Mouse (Mus musculus): ENCODE results near the gene B3gntl1.

GRCm38 (mm10) chr11:121658151-121658550 is 14.8 kb downstream of the B3gntl1 start:
- no peak for TF ChIP-seq TAL1 (IDR thresholded peaks at IDR 0.05; ENCODE audit: low read length)
- no peak for TF ChIP-seq GATA1 (IDR thresholded peaks at IDR 0.05; ENCODE audit: low read length)

Data from erythroblast, embryonic 14.5 days (primary cell).